Mouse (Mus musculus) lung, adult 18-20 months (tissue): ENCODE data around the gene Olfr1145.

ENCODE experiments used
- DNase-seq, 2 experiments: peaks; one replicate each; pipeline ENCODE4 v3.0.0; 2022; ENCODE audit warnings: mixed read lengths in 2 of 2

Olfr1145 gene

DNA sequence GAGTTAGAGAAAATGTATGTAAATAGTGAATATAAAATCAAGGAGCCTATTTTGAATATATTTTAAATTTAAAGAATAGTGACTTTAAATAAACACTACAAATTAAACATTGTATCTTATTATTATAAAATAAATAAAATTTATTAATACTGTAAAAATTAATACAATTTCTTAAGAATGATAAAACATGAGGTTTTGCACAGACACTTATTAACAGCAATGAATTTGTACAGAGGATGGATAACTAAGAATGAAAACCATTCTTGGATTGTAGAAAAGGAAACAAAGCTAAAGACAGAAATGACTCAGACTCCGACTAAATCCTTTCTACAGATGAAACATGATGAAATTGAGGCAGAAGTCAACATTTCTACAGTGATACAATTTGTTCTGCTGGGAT lies at the start of gene Olfr1145:
Gene Olfr1145, plus strand, starts transcription at position 301 of the 400 bp plus-strand sequence.
- DNase-seq = no peak

DNA sequence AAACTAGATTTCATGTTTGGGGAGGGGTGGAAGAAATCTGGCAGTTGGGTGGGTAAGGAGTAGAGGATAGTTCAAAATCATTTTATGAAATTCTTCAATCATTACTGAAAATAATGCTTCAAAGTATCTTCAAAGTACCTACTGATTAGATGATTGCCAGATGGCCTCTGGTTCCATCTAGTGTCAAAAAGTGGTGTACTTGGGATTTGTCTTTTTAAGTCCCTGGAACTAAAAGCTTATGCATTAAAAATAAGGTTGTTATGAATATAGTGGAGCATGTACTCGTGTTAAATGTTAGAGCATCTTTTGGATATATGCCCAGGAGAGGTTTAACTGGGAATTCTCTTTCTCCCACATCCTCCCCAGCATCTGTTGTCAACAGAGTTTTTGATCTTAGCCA lies 33.5 kb upstream of the Olfr1145 start:
- DNase-seq = no peak

DNA sequence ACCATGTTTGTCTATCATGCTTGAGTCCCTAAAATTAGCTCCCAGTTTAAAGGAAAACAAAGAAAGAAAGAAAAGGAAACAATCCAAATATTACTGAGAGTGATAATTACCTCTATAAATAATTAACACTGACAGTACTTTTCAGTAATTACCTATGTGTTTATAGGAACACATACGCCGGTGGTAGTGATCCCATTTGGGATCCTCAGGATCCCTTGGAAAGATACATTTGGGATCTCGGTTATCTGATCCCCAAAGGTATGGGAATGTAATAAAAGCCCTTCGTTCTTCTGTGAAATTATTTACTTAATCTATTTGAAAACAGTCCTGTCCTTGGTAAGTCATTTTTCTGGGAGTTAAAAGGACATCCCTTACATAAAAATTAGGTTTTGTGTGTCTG lies 30.4 kb upstream of the Olfr1145 start, which contains the start of gene Olfr152:
Gene Olfr152, plus strand, starts transcription at position 301 of the 400 bp plus-strand sequence.
- DNase-seq = no peak

DNA sequence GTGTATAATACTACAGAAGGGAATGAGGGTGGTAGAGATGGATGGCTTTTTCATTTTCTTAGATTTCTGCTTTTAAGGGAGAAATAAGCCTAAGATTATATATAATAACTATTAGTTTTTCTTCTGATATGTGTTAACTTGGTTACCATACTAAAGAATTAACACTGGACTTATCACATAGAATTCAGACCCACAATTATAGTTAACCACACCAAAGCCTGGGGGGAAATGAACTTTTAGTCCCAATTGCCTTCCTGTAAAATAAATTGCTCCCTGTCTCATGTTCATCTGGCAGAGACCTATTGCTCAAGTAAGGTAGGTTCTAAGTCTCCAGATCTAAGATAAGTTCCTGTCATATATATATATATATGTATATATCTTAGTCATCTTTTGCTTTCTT lies 9.3 kb upstream of the Olfr1145 start, which contains the start of gene Olfr1143:
Gene Olfr1143, plus strand, starts transcription at position 301 of the 400 bp plus-strand sequence.
- no peak for DNase-seq

DNA sequence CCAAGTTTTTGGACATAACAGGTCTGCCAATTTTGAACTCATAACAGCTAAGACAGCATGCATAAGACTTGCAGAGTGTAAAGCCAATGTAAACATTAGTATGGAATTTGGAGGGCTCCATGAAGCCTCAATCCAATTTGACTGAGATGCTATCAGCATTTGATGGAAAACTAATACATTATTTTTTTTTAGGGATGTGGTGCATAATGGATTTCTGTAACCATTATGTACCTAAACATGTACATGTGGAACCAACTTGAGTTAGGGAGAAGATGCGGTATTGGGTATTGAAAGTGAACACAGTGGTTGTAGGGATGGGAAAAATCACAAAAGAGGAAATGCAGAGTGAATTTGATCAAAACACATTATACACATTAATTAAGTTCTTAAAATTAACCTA lies 20.6 kb downstream of the Olfr1145 start, which contains the start of gene Olfr1148:
Gene Olfr1148, plus strand, starts transcription at position 301 of the 400 bp plus-strand sequence.
- DNase-seq = no peak

DNA sequence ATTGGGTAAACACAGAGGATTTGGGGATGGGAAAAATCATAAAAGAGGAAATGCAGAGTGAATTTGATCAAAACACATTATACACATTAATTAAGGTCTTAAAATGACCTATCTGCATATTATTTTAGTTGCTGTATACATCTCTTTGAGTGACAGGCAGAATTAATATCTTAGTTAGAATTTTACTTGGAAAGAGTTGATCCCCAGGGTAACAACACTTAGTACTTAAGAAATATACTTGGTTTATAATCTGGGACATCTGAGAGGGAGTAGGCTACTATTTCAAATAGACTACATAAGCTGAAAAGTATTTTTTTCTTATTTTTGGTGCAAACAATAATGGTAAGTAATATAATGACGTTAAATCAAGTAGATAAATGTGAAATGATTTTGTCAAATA lies 34.1 kb downstream of the Olfr1145 start, which contains the start of gene Olfr1150-ps1:
Gene Olfr1150-ps1, plus strand, starts transcription at position 301 of the 400 bp plus-strand sequence.
- DNase-seq = no peak

DNA sequence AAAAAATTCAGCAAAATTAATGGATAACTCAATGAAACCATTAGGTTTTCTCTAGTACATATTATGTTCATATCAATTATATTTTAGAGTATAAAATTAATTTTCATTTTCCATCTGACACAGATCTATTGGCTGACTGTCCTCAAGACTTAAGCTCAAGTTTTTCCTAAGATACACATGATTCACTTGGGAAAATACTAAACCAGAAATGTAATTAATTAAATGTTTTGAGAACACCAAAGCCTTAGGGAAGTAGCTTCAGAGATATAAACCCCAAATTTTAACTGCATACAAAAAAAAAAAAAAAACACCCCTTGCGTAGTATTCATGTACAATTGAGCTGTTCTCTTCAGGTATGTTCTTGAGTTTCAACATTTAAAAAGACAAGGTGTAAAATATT lies 45.9 kb downstream of the Olfr1145 start, which contains the start of gene Olfr1151:
Gene Olfr1151, plus strand, starts transcription at position 301 of the 400 bp plus-strand sequence.
- no peak for DNase-seq
